Mouse (Mus musculus) hindbrain, embryonic 14.5 days (tissue): ENCODE results near the gene Sf1. TPM values are rescaled to one million over a fixed set of nuclear protein-coding genes. Genes with fewer than 3 reads are reported as not detected.

Experiments
- ATAC-seq: fragments of 200-750 bp; cut with Nextera tagmentation; 2 replicates; pipeline ENCODE4 v1.8.0; 2017; ENCODE audit warnings: moderate number of reproducible peaks, mild to moderate bottlenecking, moderate TSS enrichment, moderate library complexity; ENCODE audit not compliant: low FRiP score
- DNase-seq: peaks from one replicate; pipeline ENCODE4 v3.0.0-alpha.2; 2015; ENCODE audit warnings: low spot score
- H3K27ac ChIP-seq: fragments of 300-500 bp; sonication (generic); 2 replicates; pipeline ENCODE4 v1.5.1; 2014; ENCODE audit warnings: mild to moderate bottlenecking, moderate library complexity
- H3K27me3 ChIP-seq: fragments of 300-500 bp; sonication (generic); 2 replicates; pipeline ENCODE4 v1.6.1; 2014; ENCODE audit warnings: mild to moderate bottlenecking, low read length, mixed read lengths; ENCODE audit not compliant: control insufficient read depth, insufficient read depth
- H3K36me3 ChIP-seq: fragments of 300-500 bp; sonication (generic); replicated peaks from 2 replicates; pipeline ENCODE4 v1.6.1; 2014; ENCODE audit not compliant: control insufficient read depth, insufficient read depth
- H3K4me1 ChIP-seq: fragments of 300-500 bp; sonication (generic); replicated peaks from 2 replicates; pipeline ENCODE4 v1.6.1; 2014; ENCODE audit warnings: antibody characterized with exemption, low read length, mixed read lengths; ENCODE audit not compliant: control insufficient read depth, insufficient read depth
- H3K4me2 ChIP-seq: fragments of 300-500 bp; sonication (generic); replicated peaks from 2 replicates; pipeline ENCODE4 v1.6.1; 2014; ENCODE audit warnings: mild to moderate bottlenecking, moderate library complexity
- H3K4me3 ChIP-seq: fragments of 300-500 bp; sonication (generic); replicated peaks from 2 replicates; pipeline ENCODE4 v1.5.1; 2014; ENCODE audit warnings: mild to moderate bottlenecking, low read length
- H3K9ac ChIP-seq: fragments of 300-500 bp; sonication (generic); 2 replicates; pipeline ENCODE4 v1.6.1; 2014
- H3K9me3 ChIP-seq: fragments of 300-500 bp; sonication (generic); 2 replicates; pipeline ENCODE4 v1.6.1; 2016; ENCODE audit warnings: low read length; ENCODE audit not compliant: control insufficient read depth
- WGBS: fragments of 180-500 bp; shearing (Covaris S2); extraction: QIAGEN DNeasy Blood & Tissue Kit; methylation state at CpG from one replicate; pipeline ENCODE4 v1.1.7; 2014; 5-methylcytosine and 5-hydroxymethylcytosine counted together
- polyA plus RNA-seq: library from polyadenylated mRNA; unstranded; fragments of >200 nt; fragmentation: Nextera tagmentation; extraction: Ambion mirVana; gene quantifications from 2 replicates; pipeline ENCODE4 v1.2.1, GENCODE M21; 2014

The Sf1 gene
- polyA plus RNA-seq, 1 experiment from 2014 or later = 103 TPM

DNA sequence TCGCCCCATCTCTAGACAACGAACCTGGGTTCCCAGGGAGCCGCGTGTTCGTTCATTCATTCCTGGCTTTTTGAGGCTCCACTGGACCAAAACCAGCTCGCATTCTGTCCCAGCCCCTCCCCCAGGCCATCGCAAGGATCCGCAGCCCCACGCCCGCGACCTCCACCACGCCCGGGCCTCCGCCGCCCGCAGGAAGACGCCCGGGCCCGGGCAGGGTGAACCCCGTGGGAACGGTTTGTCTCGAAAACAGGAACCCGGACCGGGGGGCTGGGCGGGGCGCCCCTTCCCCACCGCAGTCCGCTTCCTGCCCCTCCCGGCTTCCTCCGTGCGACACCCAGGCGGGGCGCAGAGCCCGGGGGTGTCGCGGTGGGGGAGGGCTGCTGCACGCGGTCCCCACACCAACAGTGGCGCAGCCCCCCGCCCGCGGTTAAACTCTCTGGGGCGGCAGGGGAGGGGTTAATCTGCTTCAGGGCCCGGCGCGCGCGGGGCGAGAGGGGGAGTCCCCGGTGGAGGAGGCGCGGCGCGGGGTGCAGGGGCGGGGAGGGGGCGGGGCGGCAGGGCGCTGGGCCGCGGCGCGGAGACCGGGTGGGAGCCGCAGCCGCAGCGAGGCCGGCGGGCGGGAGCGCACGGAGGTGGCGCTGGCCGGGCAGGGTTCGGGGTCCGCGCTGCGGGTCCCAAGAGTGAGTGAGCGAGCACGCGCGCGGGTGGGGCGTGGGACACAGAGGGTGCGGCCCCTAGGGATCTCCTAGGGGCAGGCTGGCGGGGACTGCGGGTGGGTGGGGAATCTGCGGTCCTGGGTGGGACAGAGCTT lies 36.0 kb downstream of the Sf1 start, which contains the start of gene Rasgrp2:
TSS of gene Rasgrp2 (plus strand) at position 56 of the 811 bp plus-strand sequence.
- peak within 1 kb of the TSS; percentile 67 for H3K4me3 ChIP-seq
- 1% methylated on average over 62 of the region's 87 CpGs for WGBS
- H3K27ac ChIP-seq = peak within 1 kb of the TSS; percentile 64
- DNase-seq (peak; percentile 46), ATAC-seq (peak; percentile 19; the same call in 1 of the 2 replicates)
- peaks cover 28% of the 10 kb centered on the region for H3K4me1 ChIP-seq
- no peaks in the 10 kb centered on the region for H3K36me3 ChIP-seq
- peaks cover 24% of the 10 kb centered on the region for H3K27me3 ChIP-seq
- H3K9ac ChIP-seq = peak within 1 kb of the TSS; percentile 81
- peak within 1 kb of the TSS; percentile 99 for H3K4me2 ChIP-seq
- no peaks in the 10 kb centered on the region for H3K9me3 ChIP-seq

DNA sequence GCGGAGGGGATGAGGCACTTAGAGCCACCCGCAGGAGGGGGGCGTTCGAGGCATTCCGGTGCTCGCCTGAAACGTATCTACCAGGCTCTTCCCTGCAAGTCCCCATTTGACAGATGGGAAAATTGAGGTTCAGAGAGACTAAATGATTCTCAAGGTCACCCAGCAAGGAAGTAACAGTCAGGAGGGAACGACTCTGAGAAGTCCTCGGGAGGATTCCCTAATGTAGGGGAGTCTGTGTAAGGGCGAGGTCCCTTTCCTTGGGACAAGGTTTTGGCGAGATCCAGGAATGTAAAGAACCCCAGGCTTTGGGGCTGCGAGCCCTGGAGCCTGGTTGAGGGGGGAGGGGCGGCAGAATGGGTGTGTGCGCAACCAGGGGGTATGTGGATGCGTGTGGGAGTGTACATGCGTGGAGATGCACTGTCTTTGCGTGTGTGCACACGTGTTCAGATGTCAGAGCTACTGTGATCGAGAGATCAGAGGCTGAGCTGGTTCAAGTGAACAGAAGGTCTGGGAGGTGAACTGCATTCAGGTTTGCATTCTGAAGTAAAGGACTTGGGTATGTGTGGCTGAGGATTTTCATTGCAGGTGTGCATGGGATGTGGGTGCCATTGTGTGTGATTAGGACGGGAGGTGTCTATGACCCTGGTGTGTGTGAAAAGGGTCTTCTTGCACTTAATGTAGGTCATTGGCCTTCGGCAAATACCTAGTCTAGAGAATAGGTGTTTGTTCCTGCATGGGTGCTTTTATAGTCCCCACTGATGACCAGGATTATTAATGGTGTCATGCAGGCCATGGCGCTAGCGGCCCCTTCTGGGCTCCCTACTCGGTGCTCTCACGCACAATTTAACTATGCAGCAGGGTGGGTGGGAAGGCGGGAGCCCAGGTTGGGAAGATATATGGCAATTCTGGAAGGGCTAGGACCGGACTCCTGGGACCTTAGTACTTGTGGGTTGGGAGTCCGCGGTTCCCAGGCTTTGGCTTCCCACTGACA lies 36.9 kb downstream of the Sf1 start:
- WGBS = 2% methylated on average over 29 of the region's 29 CpGs
- peak overlapping the region; percentile 81 for H3K9ac ChIP-seq
- no peaks in the 10 kb centered on the region for H3K36me3 ChIP-seq
- ATAC-seq = no peak; the same call in 1 of the 2 replicates
- H3K4me2 ChIP-seq = peak overlapping the region; percentile 99
- H3K4me3 ChIP-seq = peak overlapping the region; percentile 67
- H3K27ac ChIP-seq = no peak overlapping the region
- peaks cover 28% of the 10 kb centered on the region for H3K4me1 ChIP-seq
- peak; percentile 42 for DNase-seq
- H3K9me3 ChIP-seq = no peaks in the 10 kb centered on the region
- peaks cover 24% of the 10 kb centered on the region for H3K27me3 ChIP-seq

DNA sequence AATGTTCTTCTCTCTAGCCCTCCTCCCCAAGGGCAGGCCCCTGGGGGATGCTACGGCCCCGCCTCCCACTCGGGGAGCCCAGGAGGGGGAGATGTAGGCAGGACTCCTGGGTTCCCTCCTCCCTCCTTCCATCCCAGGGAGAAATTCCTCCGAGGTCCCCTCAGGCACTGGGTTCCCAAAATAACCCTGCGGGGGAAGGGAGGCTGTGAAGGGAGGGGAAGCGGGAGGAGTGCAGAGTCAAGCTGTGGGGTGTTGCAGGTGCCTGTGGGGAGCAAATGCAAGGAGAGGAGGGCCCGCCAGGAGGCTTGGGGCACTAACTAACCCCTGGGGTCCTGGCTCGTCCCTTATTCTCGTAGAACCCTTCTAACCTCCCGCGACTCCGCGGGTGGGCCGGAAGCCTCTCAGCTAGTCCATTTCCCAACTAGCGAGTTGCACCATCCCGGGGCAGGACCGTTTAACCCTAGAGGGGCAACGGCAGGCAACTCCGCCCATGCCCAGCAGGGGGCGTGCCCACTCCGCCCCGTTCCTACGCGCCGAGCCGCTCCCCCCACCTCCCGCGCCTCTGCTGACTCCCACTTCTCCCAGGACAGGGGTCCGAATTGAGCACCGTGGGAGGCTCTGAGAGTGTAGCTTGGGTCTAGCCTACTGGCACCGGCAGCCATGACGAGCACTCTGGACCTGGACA lies 37.8 kb downstream of the Sf1 start:
- H3K36me3 ChIP-seq = no peaks in the 10 kb centered on the region
- H3K4me3 ChIP-seq = peak overlapping the region; percentile 67
- under 1% methylated on average over 32 of the region's 32 CpGs for WGBS
- peaks cover 28% of the 10 kb centered on the region for H3K4me1 ChIP-seq
- H3K4me2 ChIP-seq = peak overlapping the region; percentile 99
- H3K27me3 ChIP-seq = peaks cover 24% of the 10 kb centered on the region
- ATAC-seq (peak; percentile 5; the same call in 1 of the 2 replicates), DNase-seq (peak; percentile 57)
- H3K9ac ChIP-seq = peak overlapping the region; percentile 28; the same call in 1 of the 2 replicates
- no peaks in the 10 kb centered on the region for H3K9me3 ChIP-seq
- H3K27ac ChIP-seq = no peak overlapping the region

DNA sequence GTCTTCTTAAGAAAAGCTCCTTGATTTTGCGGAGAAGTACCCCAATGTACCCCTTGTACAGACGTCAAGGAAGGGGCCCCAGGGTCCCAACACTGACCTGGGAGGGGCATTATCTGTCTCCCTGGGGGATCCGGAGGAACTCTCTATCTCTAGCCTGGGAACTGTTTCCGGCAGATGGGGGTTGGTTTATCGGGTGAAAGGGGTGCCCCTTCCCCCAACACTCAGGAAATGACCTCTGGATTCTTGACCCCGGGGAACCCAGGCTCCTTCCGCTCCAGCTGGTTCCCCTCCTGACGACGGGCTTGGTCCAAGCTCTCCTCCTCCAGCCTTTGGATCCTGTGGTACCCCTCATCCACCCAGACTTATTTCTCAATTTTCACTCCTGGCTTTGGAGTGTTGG lies 38.5 kb downstream of the Sf1 start:
- Histone ChIP-seq H3K9me3 (no peaks in the 10 kb centered on the region), H3K27me3 (peaks cover 24% of the 10 kb centered on the region), H3K36me3 (no peaks in the 10 kb centered on the region), H3K9ac (0 out of 2 replicates have a peak overlapping the region, but pooled peaks have one; percentile 28), H3K4me2 (peak overlapping the region; percentile 99), H3K4me3 (peak overlapping the region; percentile 67; the same call in 1 of the 2 replicates), H3K4me1 (peaks cover 28% of the 10 kb centered on the region), H3K27ac (no peak overlapping the region)
- DNase-seq (no peak), ATAC-seq (0 out of 2 replicates have a peak, but pooled peaks have one; percentile 5)
- 15% methylated on average over 9 of the region's 9 CpGs for WGBS

DNA sequence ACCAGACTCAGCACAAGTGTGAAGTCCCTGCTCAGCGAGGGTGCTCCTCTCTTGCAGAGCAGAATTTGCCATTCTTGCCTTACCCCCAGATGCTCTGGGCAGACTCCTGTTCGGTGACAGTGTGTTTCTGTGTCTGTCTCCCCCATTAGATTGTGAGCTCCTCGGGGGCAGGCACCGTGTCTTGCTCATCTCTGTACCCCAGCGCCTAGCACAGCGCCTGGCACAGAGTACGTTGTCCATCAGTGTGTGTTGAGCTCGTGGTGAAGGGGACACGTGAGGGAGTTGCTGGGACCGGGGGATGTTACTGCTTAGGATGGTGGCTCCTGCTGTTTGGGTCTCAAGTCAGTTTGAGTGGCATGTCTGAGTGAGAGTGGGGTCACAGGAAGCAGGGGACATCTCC lies 40.4 kb downstream of the Sf1 start:
- H3K9ac ChIP-seq = no peak overlapping the region
- ATAC-seq (no peak), DNase-seq (no peak)
- no peak overlapping the region for H3K27ac ChIP-seq
- H3K4me1 ChIP-seq = peaks cover 26% of the 10 kb centered on the region
- no peaks in the 10 kb centered on the region for H3K9me3 ChIP-seq
- H3K36me3 ChIP-seq = no peaks in the 10 kb centered on the region
- 77% methylated on average over 10 of the region's 10 CpGs for WGBS
- H3K4me3 ChIP-seq = no peak overlapping the region
- peaks cover 24% of the 10 kb centered on the region for H3K27me3 ChIP-seq
- no peak overlapping the region for H3K4me2 ChIP-seq

DNA sequence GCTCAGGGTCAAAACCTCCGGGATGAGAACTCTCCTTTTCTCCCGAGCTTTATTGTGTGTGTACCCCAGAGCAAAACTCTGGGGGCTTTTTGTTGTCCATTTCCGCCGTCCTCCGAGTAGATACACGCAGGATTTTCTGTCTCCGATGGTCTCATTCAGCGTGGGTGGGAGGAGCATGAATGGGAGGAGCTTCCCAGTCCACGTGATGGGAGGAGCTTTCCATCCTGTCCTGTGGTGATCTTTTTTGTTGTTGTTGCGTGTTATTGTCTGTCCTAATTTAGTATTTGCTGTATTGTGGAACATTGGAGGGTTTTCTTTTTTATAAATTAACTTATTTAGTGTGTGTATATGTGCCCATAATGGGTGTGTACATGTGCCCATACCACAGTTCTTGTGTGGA lies 41.9 kb downstream of the Sf1 start:
- Histone ChIP-seq H3K27me3 (peaks cover 20% of the 10 kb centered on the region), H3K36me3 (no peaks in the 10 kb centered on the region), H3K9ac (no peak overlapping the region), H3K4me1 (peaks cover 14% of the 10 kb centered on the region), H3K27ac (no peak overlapping the region), H3K9me3 (no peaks in the 10 kb centered on the region), H3K4me3 (no peak overlapping the region), H3K4me2 (no peak overlapping the region)
- ATAC-seq (no peak), DNase-seq (no peak)
- 66% methylated on average over 10 of the region's 10 CpGs for WGBS

DNA sequence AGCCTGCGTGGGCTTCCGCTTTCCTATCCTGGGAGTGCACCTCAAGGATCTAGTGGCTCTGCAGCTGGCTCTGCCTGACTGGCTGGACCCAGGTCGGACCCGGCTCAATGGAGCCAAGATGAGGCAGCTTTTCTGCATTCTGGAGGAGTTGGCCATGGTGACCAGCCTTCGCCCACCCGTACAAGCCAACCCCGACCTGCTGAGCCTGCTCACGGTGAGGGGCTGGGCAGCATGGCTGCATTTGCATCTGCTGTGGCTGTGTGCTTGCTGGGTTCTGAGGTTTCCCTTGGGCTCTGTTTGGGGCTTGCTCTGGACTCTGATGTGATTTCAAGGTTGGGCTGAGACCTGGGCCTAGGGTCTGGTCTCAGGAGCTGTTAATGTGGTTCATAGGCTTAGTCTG lies 43.6 kb downstream of the Sf1 start:
- no peaks in the 10 kb centered on the region for H3K9me3 ChIP-seq
- H3K4me3 ChIP-seq = no peak overlapping the region
- no peaks in the 10 kb centered on the region for H3K36me3 ChIP-seq
- H3K9ac ChIP-seq = no peak overlapping the region
- ATAC-seq = no peak
- H3K4me1 ChIP-seq = no peaks in the 10 kb centered on the region
- no peak for DNase-seq
- H3K4me2 ChIP-seq = no peak overlapping the region
- no peak overlapping the region for H3K27ac ChIP-seq
- WGBS = 81% methylated on average over 8 of the region's 8 CpGs
- H3K27me3 ChIP-seq = peaks cover 5% of the 10 kb centered on the region; the same call in 1 of the 2 replicates

DNA sequence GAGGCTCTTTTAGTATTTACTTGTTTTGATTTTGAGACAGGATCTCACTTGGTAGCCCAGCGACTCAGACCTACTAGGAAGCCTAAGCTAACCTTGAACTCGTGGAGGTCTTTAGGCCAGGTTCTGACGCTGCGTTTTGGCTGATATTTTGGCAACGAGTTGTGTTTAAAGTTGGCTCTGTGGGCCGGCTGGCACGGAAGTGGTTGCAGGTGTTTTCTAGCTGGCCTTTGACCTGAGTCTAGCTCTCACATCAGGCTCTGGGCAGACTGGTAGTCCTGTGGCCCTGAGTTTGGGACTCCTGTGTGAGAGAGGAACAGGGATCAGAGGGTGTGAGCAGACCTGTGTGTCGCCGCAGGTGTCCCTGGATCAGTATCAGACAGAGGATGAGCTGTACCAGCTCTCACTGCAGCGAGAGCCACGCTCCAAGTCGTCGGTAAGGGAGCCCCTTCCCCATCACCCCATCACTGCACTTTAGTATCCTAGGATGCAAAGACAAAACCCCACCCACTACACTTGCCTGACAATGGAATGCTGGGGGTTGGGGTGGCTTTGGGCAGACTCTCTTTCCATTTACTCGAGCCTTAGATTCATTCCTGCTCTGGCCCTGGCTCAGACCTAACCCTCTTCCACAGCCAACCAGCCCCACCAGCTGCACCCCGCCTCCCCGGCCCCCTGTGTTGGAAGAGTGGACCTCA lies 44.5 kb downstream of the Sf1 start:
- 47% methylated on average over 16 of the region's 16 CpGs for WGBS
- Histone ChIP-seq H3K36me3 (no peaks in the 10 kb centered on the region), H3K27me3 (no peaks in the 10 kb centered on the region; the same call in 1 of the 2 replicates), H3K4me3 (no peak overlapping the region), H3K9ac (no peak overlapping the region), H3K27ac (no peak overlapping the region), H3K4me2 (no peak overlapping the region), H3K9me3 (no peaks in the 10 kb centered on the region), H3K4me1 (no peaks in the 10 kb centered on the region)
- DNase-seq (no peak), ATAC-seq (no peak)
